Mouse (Mus musculus) left cerebral cortex, postnatal 4 days (tissue): ENCODE data around the gene Bfsp1. TPM values are rescaled to one million over a fixed set of nuclear protein-coding genes. Genes with fewer than 3 reads are reported as not detected.

Experiments used
- DNase-seq: peaks from one replicate; pipeline ENCODE4 v3.0.0-alpha.2; 2022
- intact Hi-C: fragments of 180-260 bp; cut with DNase I; formaldehyde crosslinking; loops from one replicate; pipeline ENCODE4 v1.15.1; 2025
- total RNA-seq, 2 experiments: library from RNA; stranded (reverse); gene quantifications; 2 replicates each; pipeline ENCODE4 v1.2.3; 2021

Bfsp1 gene
- total RNA-seq, 2 experiments from 2014 or later, result 5.8 to 6.0 TPM

- intact Hi-C loops, result loop anchor here (10.0 kb wide), 1 partner anchor 110 kb away; no protein-coding TSS in a partner anchor
- DNase-seq, result no peak
Observed at GRCm38 (mm10) chr2:143864600-143864999, 1.6 kb upstream of the Bfsp1 start.

- intact Hi-C loops, result no loop called here
- no peak for DNase-seq
Observed at GRCm38 (mm10) chr2:143859166-143859565, 3.8 kb downstream of the Bfsp1 start.

- no peak for DNase-seq
- intact Hi-C loops, result no loop called here
Observed at GRCm38 (mm10) chr2:143853447-143853846, 9.5 kb downstream of the Bfsp1 start.

- intact Hi-C loops, result no loop called here
- no peak for DNase-seq
Observed at GRCm38 (mm10) chr2:143852295-143853275, 10.4 kb downstream of the Bfsp1 start.

GRCm38 (mm10) chr2:143851354-143852221, 11.4 kb downstream of the Bfsp1 start:
- DNase-seq, result peak; percentile 53
- intact Hi-C loops, result no loop called here

GRCm38 (mm10) chr2:143847291-143847690, 15.7 kb downstream of the Bfsp1 start:
- DNase-seq, result no peak
- intact Hi-C loops, result no loop called here

- DNase-seq, result peak; percentile 15
- intact Hi-C loops, result no loop called here
Observed at GRCm38 (mm10) chr2:143846799-143847198, 16.2 kb downstream of the Bfsp1 start.

- DNase-seq, result no peak
- intact Hi-C loops, result no loop called here
Observed at GRCm38 (mm10) chr2:143844779-143845178, 18.2 kb downstream of the Bfsp1 start.

- DNase-seq, result no peak
- intact Hi-C loops, result no loop called here
Observed at GRCm38 (mm10) chr2:143841536-143841935, 21.4 kb downstream of the Bfsp1 start.

- intact Hi-C loops, result no loop called here
- DNase-seq, result no peak
Observed at GRCm38 (mm10) chr2:143840895-143841294, 22.1 kb downstream of the Bfsp1 start.

- DNase-seq, result no peak
- intact Hi-C loops, result loop anchor here (10.0 kb wide), 1 partner anchor 615 kb away; no protein-coding TSS in a partner anchor
Observed at GRCm38 (mm10) chr2:143839458-143839857, 23.5 kb downstream of the Bfsp1 start.

GRCm38 (mm10) chr2:143838698-143839097, 24.3 kb downstream of the Bfsp1 start:
- intact Hi-C loops, result loop anchor here (10.0 kb wide), 1 partner anchor 616 kb away; no protein-coding TSS in a partner anchor
- no peak for DNase-seq

- DNase-seq, result peak; percentile 70
- intact Hi-C loops, result loop anchor here (10.0 kb wide), 1 partner anchor 618 kb away; no protein-coding TSS in a partner anchor
Observed at GRCm38 (mm10) chr2:143837291-143837701, 25.7 kb downstream of the Bfsp1 start.

GRCm38 (mm10) chr2:143835820-143836219, 27.2 kb downstream of the Bfsp1 start:
- intact Hi-C loops, result loop anchor here (10.0 kb wide), 1 partner anchor 619 kb away; no protein-coding TSS in a partner anchor

GRCm38 (mm10) chr2:143834082-143834481, 28.9 kb downstream of the Bfsp1 start:
- DNase-seq, result no peak
- intact Hi-C loops, result loop anchor here (10.0 kb wide), 1 partner anchor 621 kb away; no protein-coding TSS in a partner anchor

More at GRCm38 (mm10) chr2:143835820-143836219, 27.2 kb downstream of the Bfsp1 start:
- no peak for DNase-seq

- intact Hi-C loops, result loop anchor here (10.0 kb wide), 1 partner anchor 622 kb away; no protein-coding TSS in a partner anchor
Observed at GRCm38 (mm10) chr2:143832721-143833120, 30.3 kb downstream of the Bfsp1 start.

GRCm38 (mm10) chr2:143831645-143832044, 31.3 kb downstream of the Bfsp1 start:
- intact Hi-C loops, result loop anchor here (10.0 kb wide), 1 partner anchor 623 kb away; no protein-coding TSS in a partner anchor
- no peak for DNase-seq

More at GRCm38 (mm10) chr2:143832721-143833120, 30.3 kb downstream of the Bfsp1 start:
- DNase-seq, result no peak

- intact Hi-C loops, result no loop called here
- DNase-seq, result no peak
Observed at GRCm38 (mm10) chr2:143813461-143813860, 49.5 kb downstream of the Bfsp1 start.

GRCm38 (mm10) chr2:143812262-143812661, 50.7 kb downstream of the Bfsp1 start:
- DNase-seq, result no peak
- intact Hi-C loops, result no loop called here

GRCm38 (mm10) chr2:143808789-143809188, 54.2 kb downstream of the Bfsp1 start:
- DNase-seq, result no peak
- intact Hi-C loops, result no loop called here
